In genomic region chr3:97172231-97172630, GRCm38 (mm10) we compare ENCODE assay signal across 23 mouse cellular contexts. TPM values are rescaled to one million over a fixed set of nuclear protein-coding genes. Genes with fewer than 3 reads are reported as not detected.
A peak's percentile ranks its signal among the peaks of the same experiment; 100 is the strongest.
DNase-seq lines count a peak whose midpoint lies in the region; ATAC-seq and TF ChIP-seq lines count a peak whose summit lies in the region.
"Had no signal": no experiment of that assay in that cellular context is flagged by ENCODE, and none has a peak within 500 bp of the region (broad histone marks: within the 10 kb centered on the region; RNA-seq: fewer than 3 reads in every experiment).

No protein-coding gene starts in this region.

- H3K27ac ChIP-seq in hindbrain, embryonic 16.5 days (ENCODE audit: low read depth, low read length), result no peak overlapping the region; the same call in 1 of the 2 replicates
- no peak overlapping the region for H3K27ac ChIP-seq in hindbrain, embryonic 10.5 days
- no peak overlapping the region for H3K27ac ChIP-seq in left cerebral cortex, adult 2 months
- H3K27ac ChIP-seq: embryonic facial prominence, embryonic 12.5 days; forebrain, embryonic 12.5 days; gastrocnemius, adult 2 months; limb, embryonic 15.5 days; liver, embryonic 14.5 days; lung, embryonic 15.5 days; stomach, embryonic 15.5 days had no signal

- H3K4me2 ChIP-seq in hindbrain, embryonic 16.5 days (ENCODE audit: low read length), result no peak overlapping the region
- H3K4me2 ChIP-seq: embryonic facial prominence, embryonic 12.5 days; forebrain, embryonic 12.5 days; heart, embryonic 11.5 days; limb, embryonic 15.5 days; lung, embryonic 15.5 days; stomach, embryonic 15.5 days had no signal

- H3K36me3 ChIP-seq in hindbrain, embryonic 16.5 days (ENCODE audit: control insufficient read depth, insufficient read depth, low read length), result no peaks in the 10 kb centered on the region
- peaks cover 40% of the 10 kb centered on the region for H3K36me3 ChIP-seq in hindbrain, embryonic 10.5 days

- intact Hi-C loops in left cerebral cortex, adult 2 months (cut with DNase I), result no loop called here

- no peak for TF ChIP-seq CTCF in left cerebral cortex, adult 2 months (IDR thresholded peaks at IDR 0.05)

- DNase-seq in hindbrain, embryonic 10.5 days (ENCODE audit: low spot score), result no peak
- DNase-seq in kidney, adult 9 months, result peak; percentile 96
- DNase-seq in kidney, postnatal 14 days, result peak; percentile 85
- DNase-seq in left cerebral cortex, adult 2 months (ENCODE audit: extremely low spot score in 1 of 2, low spot score in 2 of 2), result no peak
- DNase-seq in embryo, embryonic 11 days, result no peak
- DNase-seq: cerebellum, adult 11 months; cerebellum, postnatal 14 days; gastrocnemius, adult 2 months; layer of hippocampus, adult 9-11 months; left cerebral cortex, postnatal 4 days; lung, postnatal 4 days; thymus, adult 18-20 months; thymus, postnatal 36 days had no signal

- no peaks in the 10 kb centered on the region for H3K4me1 ChIP-seq in hindbrain, embryonic 16.5 days (ENCODE audit: control insufficient read depth, insufficient read depth, low read depth, low read length)
- 0 out of 2 replicates have a peak, but pooled peaks cover 2% of the 10 kb centered on the region for H3K4me1 ChIP-seq in hindbrain, embryonic 10.5 days (replicated peaks)
- H3K4me1 ChIP-seq: embryonic facial prominence, embryonic 12.5 days; forebrain, embryonic 12.5 days; limb, embryonic 15.5 days; lung, embryonic 15.5 days; stomach, embryonic 15.5 days had no signal

- ATAC-seq in hindbrain, embryonic 16.5 days, result 0 out of 2 replicates have a peak, but pooled peaks have one; percentile 24
- no peak for ATAC-seq in megakaryocyte-erythroid progenitor cell, adult 5-6 weeks (replicated peaks; ENCODE audit: low FRiP score, low TSS enrichment, poor library complexity, severe bottlenecking)
- ATAC-seq: midbrain, embryonic 16.5 days had no signal

- no peak overlapping the region for H3K9ac ChIP-seq in hindbrain, embryonic 16.5 days (ENCODE audit: low read depth, low read length)
- H3K9ac ChIP-seq: embryonic facial prominence, embryonic 12.5 days; forebrain, embryonic 12.5 days; limb, embryonic 15.5 days; liver, embryonic 14.5 days; lung, embryonic 15.5 days; stomach, embryonic 15.5 days had no signal

- 66% methylated on average over 9 of the region's 9 CpGs for WGBS in hindbrain, embryonic 16.5 days
- 81% methylated on average over 9 of the region's 9 CpGs for WGBS in hindbrain, embryonic 10.5 days

- no peaks in the 10 kb centered on the region for H3K27me3 ChIP-seq in hindbrain, embryonic 16.5 days (replicated peaks; ENCODE audit: control insufficient read depth, insufficient read depth, low read length)
- H3K27me3 ChIP-seq in hindbrain, embryonic 10.5 days (ENCODE audit: insufficient read depth, poor library complexity, severe bottlenecking), result no peaks in the 10 kb centered on the region
- H3K27me3 ChIP-seq: embryonic facial prominence, embryonic 12.5 days; forebrain, embryonic 12.5 days; limb, embryonic 15.5 days; lung, embryonic 15.5 days; stomach, embryonic 15.5 days had no signal

- no peaks in the 10 kb centered on the region for H3K9me3 ChIP-seq in hindbrain, embryonic 16.5 days (ENCODE audit: control insufficient read depth, low read length)
- no peaks in the 10 kb centered on the region for H3K9me3 ChIP-seq in hindbrain, embryonic 10.5 days
- H3K9me3 ChIP-seq: embryonic facial prominence, embryonic 12.5 days; forebrain, embryonic 12.5 days; limb, embryonic 15.5 days; lung, embryonic 15.5 days; stomach, embryonic 15.5 days had no signal

- no peak overlapping the region for H3K4me3 ChIP-seq in hindbrain, embryonic 16.5 days (ENCODE audit: low read length)
- H3K4me3 ChIP-seq in hindbrain, embryonic 10.5 days, result no peak overlapping the region
- no peak overlapping the region for H3K4me3 ChIP-seq in left cerebral cortex, adult 2 months
- H3K4me3 ChIP-seq: embryonic facial prominence, embryonic 12.5 days; forebrain, embryonic 12.5 days; gastrocnemius, adult 2 months; limb, embryonic 15.5 days; lung, embryonic 15.5 days; stomach, embryonic 15.5 days had no signal

RNA-seq across cellular contexts. Expression of gene Acp6, which starts 13.7 kb away (rescaled TPM):
- 22.1 and 24.2 TPM in 2 replicates for polyA plus RNA-seq in hindbrain, embryonic 16.5 days (2015; fragmentation: Nextera tagmentation; extraction: Ambion mirVana)
- polyA plus RNA-seq in hindbrain, embryonic 10.5 days (2016; fragmentation: Nextera tagmentation; extraction: Ambion mirVana), result 26.4 and 31.2 TPM in 2 replicates
- 10 to 100 TPM; 26.1 to 32.1 TPM for total RNA-seq in left cerebral cortex, adult 2 months (2021)
- 52.5 and 68.5 TPM in 2 replicates for total RNA-seq in megakaryocyte-erythroid progenitor cell, adult 5-6 weeks (2014; fragmentation: Nextera tagmentation)
- 26.0 and 39.8 TPM in 2 replicates for total RNA-seq in megakaryocyte-erythroid progenitor cell, adult 5-6 weeks (2017)

Comparison
In these comparisons a context has a peak if more than half of its experiments do, and no peak if none do; other contexts are left out.
1. DNase-seq: peak in kidney, adult 9 months (single experiment) and kidney, postnatal 14 days (single experiment); none in hindbrain, embryonic 10.5 days (single experiment), left cerebral cortex, adult 2 months (0 of 2) and embryo, embryonic 11 days (single experiment).